Mouse (Mus musculus): ENCODE measurements at regions not wholly inside any gene's neighbourhood (a gene's known extent, or its start where the extent isn't known, plus 50 kb on each side); places are given as distances from the start of the nearest gene placed in this dataset.

GRCm38 (mm10) chrX:7443996-7444421, 68.4 kb upstream of the Usp27x start:
- Histone ChIP-seq H3K4me1 (ENCODE audit: control insufficient read depth in 1 of 2, insufficient read depth in 2 of 2) (no peaks in the 10 kb centered on the region), H3K9ac (ENCODE audit: insufficient read depth, low read depth) (no peak overlapping the region), H3K79me2 (replicated peaks; ENCODE audit: control insufficient read depth, extremely low read depth, insufficient read depth, poor library complexity, severe bottlenecking) (no peaks in the 10 kb centered on the region), H3K27me3 (replicated peaks) (no peaks in the 10 kb centered on the region), H3K4me2 (ENCODE audit: insufficient read depth, low read depth, poor library complexity, severe bottlenecking) (no peak overlapping the region), H3K36me3 (replicated peaks in 1 of 2; ENCODE audit: control insufficient read depth in 1 of 2, insufficient read depth in 1 of 2, low read length in 1 of 2) (no peaks in the 10 kb centered on the region), H3K9me3 (replicated peaks; ENCODE audit: low read length) (no peaks in the 10 kb centered on the region), H3K4me3 (replicated peaks in 1 of 3; ENCODE audit: low read depth in 2 of 3, low read length in 2 of 3, poor library complexity in 1 of 3) (no peak overlapping the region), H3K27ac (ENCODE audit: insufficient read depth, low read depth) (no peak overlapping the region)
- TF ChIP-seq CHD2 (IDR thresholded peaks at IDR 0.05; ENCODE audit: low read length) = no peak
- no peak for TF ChIP-seq ZNF384 (IDR thresholded peaks at IDR 0.05; ENCODE audit: low read depth, low read length)
- TF ChIP-seq CTCF (conservative IDR thresholded peaks at IDR 0.05 in 1 of 2, IDR thresholded peaks at IDR 0.05 in 1 of 2; ENCODE audit: low read depth in 2 of 2, low read length in 2 of 2) = no peak
- no peak for TF ChIP-seq NELFE (IDR thresholded peaks at IDR 0.05; ENCODE audit: low read depth, low read length)
- no peak for TF ChIP-seq ETS1 (conservative IDR thresholded peaks at IDR 0.05; ENCODE audit: low read depth, low read length)
- no peak for TF ChIP-seq BHLHE40 (IDR thresholded peaks at IDR 0.05; ENCODE audit: low read depth, low read length)
- no peak for TF ChIP-seq RAD21 (IDR thresholded peaks at IDR 0.05; ENCODE audit: low read depth, low read length)
- dilution Hi-C loops (cut with MboI; ENCODE audit: extremely low pct_ligation_motif_present, extremely low pct_unique_long_range_greater_than_20kb, low sequenced_read_pairs) (no loop called here), in situ Hi-C loops (cut with MboI; ENCODE audit: low pct_ligation_motif_present, low pct_unique_long_range_greater_than_20kb, low sequenced_read_pairs) (no loop called here)
- no peak for DNase-seq (ENCODE audit: extremely low read depth)

GRCm38 (mm10) chrX:7435375-7436042, 59.9 kb upstream of the Usp27x start:
- H3K27ac ChIP-seq (ENCODE audit: insufficient read depth, low read depth) = no peak overlapping the region
- H3K79me2 ChIP-seq (replicated peaks; ENCODE audit: control insufficient read depth, extremely low read depth, insufficient read depth, poor library complexity, severe bottlenecking) = no peaks in the 10 kb centered on the region
- no peaks in the 10 kb centered on the region for H3K9me3 ChIP-seq (replicated peaks; ENCODE audit: low read length)
- no peaks in the 10 kb centered on the region for H3K4me1 ChIP-seq (ENCODE audit: control insufficient read depth in 1 of 2, insufficient read depth in 2 of 2)
- TF ChIP-seq KAT2A (IDR thresholded peaks at IDR 0.05; ENCODE audit: insufficient replicate concordance, low read length) = no peak
- no peak for TF ChIP-seq BHLHE40 (IDR thresholded peaks at IDR 0.05; ENCODE audit: low read depth, low read length)
- no peak for TF ChIP-seq GABPA (IDR thresholded peaks at IDR 0.05; ENCODE audit: insufficient replicate concordance, low read depth, low read length)
- TF ChIP-seq CHD1 (IDR thresholded peaks at IDR 0.05; ENCODE audit: low read depth, low read length) = no peak
- no peak for TF ChIP-seq TBP (conservative IDR thresholded peaks at IDR 0.05; ENCODE audit: low read depth, low read length)
- TF ChIP-seq IRF4 (IDR thresholded peaks at IDR 0.05; ENCODE audit: low read depth, low read length) = no peak
- TF ChIP-seq MAX (IDR thresholded peaks at IDR 0.05; ENCODE audit: low read length) = no peak
- no peak for TF ChIP-seq MEF2A (IDR thresholded peaks at IDR 0.05; ENCODE audit: borderline replicate concordance, low read depth, low read length)
- no peak for TF ChIP-seq EP300 (IDR thresholded peaks at IDR 0.05; ENCODE audit: low read length)
- TF ChIP-seq MYC (IDR thresholded peaks at IDR 0.05; ENCODE audit: low read depth, low read length) = no peak
- no peak for TF ChIP-seq E2F4 (IDR thresholded peaks at IDR 0.05; ENCODE audit: insufficient replicate concordance, low read depth, low read length)
- H3K4me3 ChIP-seq (replicated peaks in 1 of 3; ENCODE audit: low read depth in 2 of 3, low read length in 2 of 3, poor library complexity in 1 of 3) = no peak overlapping the region
- in situ Hi-C loops (cut with MboI; ENCODE audit: low pct_ligation_motif_present, low pct_unique_long_range_greater_than_20kb, low sequenced_read_pairs) = no loop called here
- no peaks in the 10 kb centered on the region for H3K27me3 ChIP-seq (replicated peaks)
- H3K9ac ChIP-seq (ENCODE audit: insufficient read depth, low read depth) = no peak overlapping the region
- no peak for DNase-seq (ENCODE audit: extremely low read depth)
- dilution Hi-C loops (cut with MboI; ENCODE audit: extremely low pct_ligation_motif_present, extremely low pct_unique_long_range_greater_than_20kb, low sequenced_read_pairs) = no loop called here
- no peak overlapping the region for H3K4me2 ChIP-seq (ENCODE audit: insufficient read depth, low read depth, poor library complexity, severe bottlenecking)
- no peaks in the 10 kb centered on the region for H3K36me3 ChIP-seq (replicated peaks in 1 of 2; ENCODE audit: control insufficient read depth in 1 of 2, insufficient read depth in 1 of 2, low read length in 1 of 2)
